Mouse (Mus musculus) heart, embryonic 15.5 days (tissue): Measurements from ENCODE around the gene Mmp23. TPM values are rescaled to one million over a fixed set of nuclear protein-coding genes. Genes with fewer than 3 reads are reported as not detected.
"Not testable (repeated sequence)": the region's sequence is repeated elsewhere in the genome, so short reads cannot be mapped to it uniquely, and the experiment has no call there.

Experiments used
- ATAC-seq: fragments of 200-750 bp; cut with Nextera tagmentation; replicated peaks from 2 replicates; pipeline ENCODE4 v1.8.0; 2017; ENCODE audit warnings: low read depth, moderate TSS enrichment; ENCODE audit not compliant: insufficient number of reproducible peaks, insufficient read depth, low FRiP score
- H3K27ac ChIP-seq: fragments of 300-500 bp; sonication (generic); 2 replicates; pipeline ENCODE4 v1.5.1; 2015; ENCODE audit warnings: mild to moderate bottlenecking, inconsistent platforms
- H3K27me3 ChIP-seq: fragments of 300-500 bp; sonication (generic); 2 replicates; pipeline ENCODE4 v1.6.1; 2015; ENCODE audit warnings: inconsistent platforms
- H3K36me3 ChIP-seq: fragments of 300-500 bp; sonication (generic); 2 replicates; pipeline ENCODE4 v1.6.1; 2015; ENCODE audit warnings: mild to moderate bottlenecking, inconsistent platforms
- H3K4me1 ChIP-seq: fragments of 300-500 bp; sonication (generic); replicated peaks from 2 replicates; pipeline ENCODE4 v1.6.1; 2015; ENCODE audit warnings: inconsistent platforms
- H3K4me2 ChIP-seq: fragments of 300-500 bp; sonication (generic); 2 replicates; pipeline ENCODE4 v1.6.1; 2015; ENCODE audit warnings: inconsistent platforms, mild to moderate bottlenecking, moderate library complexity
- H3K4me3 ChIP-seq: fragments of 300-500 bp; sonication (generic); 2 replicates; pipeline ENCODE4 v1.5.1; 2015; ENCODE audit warnings: mild to moderate bottlenecking, inconsistent platforms
- H3K9ac ChIP-seq: fragments of 300-500 bp; sonication (generic); 2 replicates; pipeline ENCODE4 v1.6.1; 2015; ENCODE audit warnings: mild to moderate bottlenecking, inconsistent platforms
- H3K9me3 ChIP-seq: fragments of 300-500 bp; sonication (generic); replicated peaks from 2 replicates; pipeline ENCODE4 v1.6.1; 2016; ENCODE audit warnings: inconsistent platforms
- WGBS: fragments of 180-500 bp; shearing (Covaris S2); methylation state at CpG from one replicate; pipeline ENCODE4 v1.1.7; 2015; ENCODE audit warnings: mixed read lengths; 5-methylcytosine and 5-hydroxymethylcytosine counted together
- polyA plus RNA-seq: library from polyadenylated mRNA; unstranded; fragments of >200 nt; fragmentation: Nextera tagmentation; extraction: Ambion mirVana; gene quantifications from 2 replicates; pipeline ENCODE4 v1.2.1, GENCODE M21; 2015

Mmp23 gene
- polyA plus RNA-seq, 1 experiment from 2014 or later: 65.5 TPM

GRCm38 (mm10) chr4:155653451-155654182 lies 433 bp upstream of the Mmp23 start:
- H3K9me3 ChIP-seq: no peaks in the 10 kb centered on the region
- H3K4me3 ChIP-seq: peak overlapping the region; percentile 48
- H3K4me1 ChIP-seq: peaks cover 50% of the 10 kb centered on the region
- H3K27ac ChIP-seq: peak overlapping the region; percentile 61
- H3K9ac ChIP-seq: peak overlapping the region; percentile 50
- peaks cover 33% of the 10 kb centered on the region for H3K27me3 ChIP-seq
- ATAC-seq: peak; percentile 36; the same call in 1 of the 2 replicates
- H3K36me3 ChIP-seq: peaks cover 28% of the 10 kb centered on the region
- H3K4me2 ChIP-seq: peak overlapping the region; percentile 76
- 2% methylated on average over 31 of the region's 31 CpGs for WGBS

GRCm38 (mm10) chr4:155652283-155653085 lies 700 bp downstream of the Mmp23 start:
- Histone ChIP-seq H3K4me2 (peak overlapping the region; percentile 76), H3K9me3 (no peaks in the 10 kb centered on the region), H3K4me1 (peaks cover 50% of the 10 kb centered on the region), H3K27ac (peak overlapping the region; percentile 61), H3K27me3 (peaks cover 33% of the 10 kb centered on the region), H3K9ac (peak overlapping the region; percentile 50), H3K4me3 (peak overlapping the region; percentile 48), H3K36me3 (peaks cover 40% of the 10 kb centered on the region)
- 25% methylated on average over 35 of the region's 36 CpGs for WGBS
- ATAC-seq: no peak

GRCm38 (mm10) chr4:155651553-155652269 lies 1.5 kb downstream of the Mmp23 start:
- H3K27me3 ChIP-seq: peaks cover 31% of the 10 kb centered on the region
- H3K36me3 ChIP-seq: peaks cover 46% of the 10 kb centered on the region
- H3K9me3 ChIP-seq: no peaks in the 10 kb centered on the region
- ATAC-seq: peak; percentile 51
- H3K4me1 ChIP-seq: peaks cover 50% of the 10 kb centered on the region
- peak overlapping the region; percentile 76 for H3K4me2 ChIP-seq
- H3K27ac ChIP-seq: peak overlapping the region; percentile 61
- H3K4me3 ChIP-seq: peak overlapping the region; percentile 48
- no peak overlapping the region for H3K9ac ChIP-seq
- 52% methylated on average over 15 of the region's 15 CpGs for WGBS

GRCm38 (mm10) chr4:155649355-155649754 lies 3.8 kb downstream of the Mmp23 start:
- ATAC-seq: no peak
- H3K36me3 ChIP-seq: peaks cover 52% of the 10 kb centered on the region
- H3K4me2 ChIP-seq: no peak overlapping the region
- no peak overlapping the region for H3K27ac ChIP-seq
- H3K27me3 ChIP-seq: peaks cover 9% of the 10 kb centered on the region
- 88% methylated on average over 11 of the region's 11 CpGs for WGBS
- no peak overlapping the region for H3K9ac ChIP-seq
- no peaks in the 10 kb centered on the region for H3K9me3 ChIP-seq
- no peak overlapping the region for H3K4me3 ChIP-seq
- H3K4me1 ChIP-seq: peaks cover 38% of the 10 kb centered on the region

- no peak overlapping the region for H3K4me2 ChIP-seq
- H3K4me1 ChIP-seq: peaks cover 2% of the 10 kb centered on the region; the same call in 1 of the 2 replicates
- peaks cover 84% of the 10 kb centered on the region for H3K36me3 ChIP-seq
- no peaks in the 10 kb centered on the region for H3K27me3 ChIP-seq
- H3K9me3 ChIP-seq: no peaks in the 10 kb centered on the region
- no peak overlapping the region for H3K27ac ChIP-seq
- no peak overlapping the region for H3K9ac ChIP-seq
- ATAC-seq: no peak
- H3K4me3 ChIP-seq: no peak overlapping the region
- 72% methylated on average over 5 of the region's 5 CpGs for WGBS
These were observed 7.5 kb downstream of the Mmp23 start for GRCm38 (mm10) chr4:155645721-155646120.

- WGBS: 90% methylated on average over 2 of the region's 2 CpGs
- not testable (repeated sequence) for ATAC-seq, H3K27ac ChIP-seq, H3K9me3 ChIP-seq, H3K9ac ChIP-seq, H3K4me2 ChIP-seq, H3K4me3 ChIP-seq, H3K27me3 ChIP-seq, H3K4me1 ChIP-seq
- peaks cover 84% of the 10 kb centered on the region for H3K36me3 ChIP-seq
These were observed 7.9 kb downstream of the Mmp23 start, which contains the start of gene Gm10563 for GRCm38 (mm10) chr4:155645308-155645707. Gm10563 (minus strand) TSS chr4:155645408.

- Histone ChIP-seq H3K27ac (no peak overlapping the region), H3K9me3 (no peaks in the 10 kb centered on the region), H3K27me3 (no peaks in the 10 kb centered on the region), H3K4me3 (no peak overlapping the region), H3K4me1 (no peaks in the 10 kb centered on the region), H3K4me2 (no peak overlapping the region), H3K9ac (no peak overlapping the region), H3K36me3 (peaks cover 81% of the 10 kb centered on the region)
- 94% methylated on average over 1 of the region's 1 CpGs for WGBS
- ATAC-seq: no peak
These were observed 9.7 kb downstream of the Mmp23 start for GRCm38 (mm10) chr4:155643531-155643930.

- no peaks in the 10 kb centered on the region for H3K4me1 ChIP-seq
- H3K9ac ChIP-seq: no peak overlapping the region
- H3K4me3 ChIP-seq: no peak overlapping the region
- no peak for ATAC-seq
- no peak overlapping the region for H3K4me2 ChIP-seq
- H3K27me3 ChIP-seq: no peaks in the 10 kb centered on the region
- no peaks in the 10 kb centered on the region for H3K9me3 ChIP-seq
- peaks cover 87% of the 10 kb centered on the region for H3K36me3 ChIP-seq
- no peak overlapping the region for H3K27ac ChIP-seq
These were observed 17.3 kb downstream of the Mmp23 start for GRCm38 (mm10) chr4:155635766-155636499.

GRCm38 (mm10) chr4:155630267-155630666 lies 22.9 kb downstream of the Mmp23 start:
- peaks cover 73% of the 10 kb centered on the region for H3K36me3 ChIP-seq
- H3K9ac ChIP-seq: no peak overlapping the region
- H3K4me1 ChIP-seq: peaks cover 4% of the 10 kb centered on the region
- H3K27me3 ChIP-seq: no peaks in the 10 kb centered on the region
- H3K27ac ChIP-seq: no peak overlapping the region
- no peak overlapping the region for H3K4me3 ChIP-seq
- H3K4me2 ChIP-seq: no peak overlapping the region
- ATAC-seq: no peak
- 84% methylated on average over 6 of the region's 6 CpGs for WGBS
- no peaks in the 10 kb centered on the region for H3K9me3 ChIP-seq

GRCm38 (mm10) chr4:155624338-155625291 lies 28.6 kb downstream of the Mmp23 start, which contains the start of gene Cdk11b:
Cdk11b (plus strand) TSS chr4:155624854.
- Histone ChIP-seq H3K4me3 (peak within 1 kb of the TSS; percentile 96), H3K36me3 (peaks cover 37% of the 10 kb centered on the region)

More at GRCm38 (mm10) chr4:155624338-155625291, 28.6 kb downstream of the Mmp23 start, which contains the start of gene Cdk11b:
- Histone ChIP-seq H3K9ac (peak within 1 kb of the TSS; percentile 86), H3K27me3 (no peaks in the 10 kb centered on the region), H3K4me1 (peaks cover 11% of the 10 kb centered on the region), H3K9me3 (no peaks in the 10 kb centered on the region), H3K27ac (peak within 1 kb of the TSS; percentile 95), H3K4me2 (peak within 1 kb of the TSS; percentile 84)
- peak; percentile 100 for ATAC-seq
- WGBS: under 1% methylated on average over 84 of the region's 84 CpGs
